Mouse (Mus musculus): ENCODE measurements around the gene Coro2a.

DNA sequence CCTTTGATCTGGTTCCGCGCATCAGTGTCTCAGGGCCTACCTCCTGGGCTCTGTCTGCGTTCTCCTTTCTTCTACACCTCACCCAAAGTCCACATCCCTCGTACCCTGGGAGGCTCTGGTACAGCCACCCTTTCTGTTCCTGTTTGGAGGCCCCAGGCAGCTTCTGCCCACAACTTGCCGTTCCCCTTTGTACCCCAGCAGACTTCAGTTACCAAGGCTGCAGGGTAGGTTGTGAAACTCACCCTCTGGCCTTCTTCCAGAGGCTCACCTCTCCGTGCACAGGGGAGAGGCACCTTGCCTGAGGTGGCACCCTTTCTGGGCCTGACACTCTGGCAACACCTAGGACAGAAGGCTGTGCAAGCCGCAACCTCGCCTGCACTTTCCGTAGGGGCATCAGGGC, 46.2 kb downstream of the Coro2a start:
- TF ChIP-seq TAL1 (IDR thresholded peaks at IDR 0.05; ENCODE audit: low read length) (no peak), CTCF (IDR thresholded peaks at IDR 0.05 in 2 of 3, conservative IDR thresholded peaks at IDR 0.05 in 1 of 3; ENCODE audit: control insufficient read depth in 1 of 3, insufficient read depth in 1 of 3, low read depth in 2 of 3, low read length in 3 of 3, poor library complexity in 1 of 3, severe bottlenecking in 1 of 3) (no peak), ZNF384 (IDR thresholded peaks at IDR 0.05; ENCODE audit: low read depth, low read length) (no peak), POLR2A (IDR thresholded peaks at IDR 0.05; ENCODE audit: control insufficient read depth in 1 of 2, insufficient read depth in 1 of 2, low read depth in 1 of 2, low read length in 2 of 2, poor library complexity in 1 of 2) (no peak), ELF1 (IDR thresholded peaks at IDR 0.05; ENCODE audit: low read depth, low read length) (no peak), E2F4 (IDR thresholded peaks at IDR 0.05; ENCODE audit: borderline replicate concordance, low read depth, low read length) (no peak), EP300 (IDR thresholded peaks at IDR 0.05; ENCODE audit: low read depth in 1 of 2, low read length in 2 of 2) (no peak), SMC3 (IDR thresholded peaks at IDR 0.05; ENCODE audit: low read depth, low read length) (no peak), POLR2AphosphoS2 (IDR thresholded peaks at IDR 0.05; ENCODE audit: low read length) (no peak), MAZ (IDR thresholded peaks at IDR 0.05; ENCODE audit: low read depth, low read length) (no peak), RCOR1 (IDR thresholded peaks at IDR 0.05; ENCODE audit: low read depth, low read length) (no peak)
